Mouse (Mus musculus): ENCODE data around the gene Rnf114. TPM values are rescaled to one million over a fixed set of nuclear protein-coding genes. Genes with fewer than 3 reads are reported as not detected.

Gene Rnf114
- polyA plus RNA-seq, 2 experiments, result 23.9 to 25.8 TPM

DNA sequence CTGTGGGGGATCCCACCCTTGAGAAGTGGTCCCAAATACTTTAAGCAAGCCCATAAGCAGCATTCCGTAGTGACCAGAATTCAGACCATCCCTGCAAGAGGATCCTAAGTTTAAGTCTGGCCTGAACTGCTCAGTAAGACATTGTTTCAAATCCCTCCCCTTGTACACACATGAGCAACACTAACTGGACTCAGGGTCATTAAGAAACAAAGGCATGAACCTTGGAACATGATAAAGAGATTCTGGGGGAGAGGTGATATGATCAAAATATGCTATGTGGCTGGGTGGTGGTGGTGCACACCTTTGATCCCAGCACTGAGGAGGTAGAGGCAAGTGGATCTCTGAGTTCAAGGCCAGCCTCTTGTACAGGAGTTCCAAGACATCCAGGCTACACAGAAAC lies 12.9 kb upstream of the Rnf114 start:
- no peak for ATAC-seq (ENCODE audit: insufficient read depth)
- 89% methylated on average over 1 of the region's 1 CpGs for WGBS (ENCODE audit: insufficient replicate concordance)

DNA sequence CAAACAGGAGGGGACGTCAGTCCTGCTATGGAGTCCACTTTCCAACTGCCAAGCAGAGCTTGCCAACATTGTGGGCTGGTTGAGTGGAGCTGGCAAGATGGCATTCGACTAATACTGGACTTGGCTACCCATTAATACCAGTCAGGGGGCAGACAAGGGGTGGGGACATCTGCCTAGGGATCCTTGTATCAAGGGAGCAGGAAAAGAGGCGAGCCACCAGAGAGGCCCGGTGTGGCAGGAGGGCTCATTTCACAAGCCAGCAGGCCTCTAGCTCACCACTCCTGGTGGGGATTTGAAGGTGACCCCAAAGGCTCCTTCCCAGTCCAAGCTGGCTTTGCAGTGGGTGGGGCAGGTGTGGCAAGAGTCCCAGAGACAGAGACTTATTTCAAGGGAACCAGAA lies 9.8 kb upstream of the Rnf114 start:
- Histone ChIP-seq H3K9me3 (ENCODE audit: control insufficient read depth, low read length) (no peaks in the 10 kb centered on the region), H3K27ac (no peak overlapping the region), H3K4me3 (ENCODE audit: insufficient read depth in 1 of 2, low read depth in 2 of 2, low read length in 2 of 2) (no peak overlapping the region), H3K9ac (replicated peaks) (no peak overlapping the region), H3K4me2 (ENCODE audit: low read depth) (no peak overlapping the region), H3K27me3 (ENCODE audit: control insufficient read depth, insufficient read depth, low read length) (no peaks in the 10 kb centered on the region), H3K4me1 (replicated peaks; ENCODE audit: control insufficient read depth in 2 of 2, insufficient read depth in 2 of 2, low read length in 1 of 2) (no peaks in the 10 kb centered on the region), H3K36me3 (replicated peaks; ENCODE audit: control insufficient read depth, insufficient read depth, low read depth) (peaks cover 21% of the 10 kb centered on the region)
- 85% methylated on average over 4 of the region's 4 CpGs for WGBS (ENCODE audit: insufficient replicate concordance)
- ATAC-seq (ENCODE audit: insufficient read depth) (no peak), DNase-seq (ENCODE audit: low read depth in 3 of 3, low spot score in 3 of 3) (no peak)
- TF ChIP-seq CTCF (IDR thresholded peaks at IDR 0.05; ENCODE audit: low read depth) (no peak), EP300 (IDR thresholded peaks at IDR 0.05; ENCODE audit: low read depth) (no peak)

More for the DNA sequence above, 12.9 kb upstream of the Rnf114 start:
- Histone ChIP-seq H3K4me2 (ENCODE audit: low read depth) (no peak overlapping the region), H3K27me3 (ENCODE audit: control insufficient read depth, insufficient read depth, low read length) (no peaks in the 10 kb centered on the region), H3K9me3 (ENCODE audit: control insufficient read depth, low read length) (no peaks in the 10 kb centered on the region), H3K4me1 (replicated peaks; ENCODE audit: control insufficient read depth in 2 of 2, insufficient read depth in 2 of 2, low read length in 1 of 2) (no peaks in the 10 kb centered on the region), H3K9ac (replicated peaks) (no peak overlapping the region), H3K36me3 (replicated peaks; ENCODE audit: control insufficient read depth, insufficient read depth, low read depth) (peaks cover 15% of the 10 kb centered on the region), H3K4me3 (ENCODE audit: insufficient read depth in 1 of 2, low read depth in 2 of 2, low read length in 2 of 2) (no peak overlapping the region), H3K27ac (no peak overlapping the region)
- TF ChIP-seq CTCF (IDR thresholded peaks at IDR 0.05; ENCODE audit: low read depth) (no peak), EP300 (IDR thresholded peaks at IDR 0.05; ENCODE audit: low read depth) (no peak)
- no peak for DNase-seq (ENCODE audit: low read depth in 3 of 3, low spot score in 3 of 3)

DNA sequence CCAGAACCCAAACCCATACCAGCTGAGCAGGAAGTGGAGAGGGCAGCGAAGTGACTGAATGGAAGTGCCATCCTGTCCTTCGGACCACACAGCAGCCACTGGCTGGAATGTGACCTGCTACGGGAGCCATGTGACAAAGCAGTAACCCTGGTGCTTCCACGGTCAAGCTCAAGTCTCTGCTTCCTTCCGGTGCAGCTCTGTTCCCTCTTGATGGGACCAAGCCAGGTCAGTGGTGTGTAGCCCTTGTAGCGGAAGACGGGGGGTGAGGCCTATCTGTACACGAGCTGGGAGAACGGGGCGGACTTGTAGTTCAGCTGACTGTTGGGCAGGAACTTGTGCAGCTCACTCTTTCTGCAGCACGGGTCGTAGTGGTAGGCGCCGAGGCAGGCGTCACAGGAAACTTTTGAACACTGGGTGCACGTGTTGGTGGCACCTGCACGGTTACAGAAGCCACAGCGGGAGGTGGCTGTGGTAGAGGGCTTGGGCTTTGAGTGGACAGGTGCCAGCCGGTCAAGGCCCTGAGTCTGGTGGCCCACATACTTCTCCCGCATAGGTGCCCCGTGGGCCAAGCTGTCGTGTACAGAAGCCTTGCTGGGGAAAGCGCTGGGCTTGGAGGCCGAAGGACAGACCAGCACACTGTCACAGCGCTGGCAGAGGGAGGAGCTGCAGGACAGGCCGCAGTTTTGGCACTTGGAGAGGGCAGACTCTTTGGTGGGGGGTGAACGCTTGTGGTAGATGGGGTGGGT lies 9.2 kb upstream of the Rnf114 start:
- ATAC-seq (ENCODE audit: insufficient read depth) (no peak), DNase-seq (ENCODE audit: low read depth in 3 of 3, low spot score in 3 of 3) (no peak)
- Histone ChIP-seq H3K27me3 (ENCODE audit: control insufficient read depth, insufficient read depth, low read length) (no peaks in the 10 kb centered on the region), H3K36me3 (replicated peaks; ENCODE audit: control insufficient read depth, insufficient read depth, low read depth) (peaks cover 21% of the 10 kb centered on the region), H3K4me2 (ENCODE audit: low read depth) (no peak overlapping the region), H3K9ac (replicated peaks) (no peak overlapping the region), H3K27ac (no peak overlapping the region), H3K4me1 (replicated peaks; ENCODE audit: control insufficient read depth in 2 of 2, insufficient read depth in 2 of 2, low read length in 1 of 2) (no peaks in the 10 kb centered on the region), H3K4me3 (ENCODE audit: insufficient read depth in 1 of 2, low read depth in 2 of 2, low read length in 2 of 2) (no peak overlapping the region), H3K9me3 (ENCODE audit: control insufficient read depth, low read length) (no peaks in the 10 kb centered on the region)
- WGBS (ENCODE audit: insufficient replicate concordance), result 85% methylated on average over 27 of the region's 27 CpGs
- TF ChIP-seq CTCF (IDR thresholded peaks at IDR 0.05; ENCODE audit: low read depth) (no peak), EP300 (IDR thresholded peaks at IDR 0.05; ENCODE audit: low read depth) (no peak)

DNA sequence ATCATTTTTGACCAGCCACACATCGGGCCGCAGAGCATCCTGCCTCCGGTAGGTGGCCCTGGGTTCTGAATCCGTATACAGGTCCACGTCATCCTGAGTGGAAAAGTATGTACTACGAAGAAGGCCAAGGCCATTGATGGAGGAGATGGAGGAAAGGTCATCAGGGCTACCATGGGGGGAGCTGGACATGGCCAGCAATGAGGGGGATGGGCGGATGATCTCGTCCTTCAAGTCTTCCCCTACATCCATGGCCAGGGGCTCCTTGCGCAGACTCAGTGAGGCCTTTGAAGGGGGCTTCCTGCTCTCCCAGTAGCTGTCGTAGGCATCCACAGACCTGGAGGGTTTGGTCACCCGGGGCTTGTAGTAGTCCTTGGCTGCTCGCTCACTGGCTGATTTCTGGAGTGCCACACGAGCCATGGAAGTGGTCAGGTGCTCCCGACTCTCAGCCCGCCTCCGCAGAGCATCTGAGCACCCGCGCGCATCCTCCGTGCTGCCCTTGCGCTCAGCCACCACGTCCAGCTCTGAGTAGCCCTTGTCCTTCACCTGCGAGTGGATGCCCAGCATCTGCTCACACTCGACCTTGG lies 8.5 kb upstream of the Rnf114 start:
- H3K27me3 ChIP-seq (ENCODE audit: control insufficient read depth, insufficient read depth, low read length), result no peaks in the 10 kb centered on the region
- H3K9ac ChIP-seq (replicated peaks), result no peak overlapping the region
- H3K4me1 ChIP-seq (replicated peaks; ENCODE audit: control insufficient read depth in 2 of 2, insufficient read depth in 2 of 2, low read length in 1 of 2), result no peaks in the 10 kb centered on the region
- H3K27ac ChIP-seq, result no peak overlapping the region
- H3K4me3 ChIP-seq (ENCODE audit: insufficient read depth in 1 of 2, low read depth in 2 of 2, low read length in 2 of 2), result no peak overlapping the region
- TF ChIP-seq CTCF (IDR thresholded peaks at IDR 0.05; ENCODE audit: low read depth) (no peak), EP300 (IDR thresholded peaks at IDR 0.05; ENCODE audit: low read depth) (no peak)
- H3K36me3 ChIP-seq (replicated peaks; ENCODE audit: control insufficient read depth, insufficient read depth, low read depth), result peaks cover 21% of the 10 kb centered on the region
- ATAC-seq (ENCODE audit: insufficient read depth), result no peak
- DNase-seq (ENCODE audit: low read depth in 3 of 3, low spot score in 3 of 3), result no peak
- H3K9me3 ChIP-seq (ENCODE audit: control insufficient read depth, low read length), result no peaks in the 10 kb centered on the region
- no peak overlapping the region for H3K4me2 ChIP-seq (ENCODE audit: low read depth)
- WGBS (ENCODE audit: insufficient replicate concordance), result 84% methylated on average over 24 of the region's 24 CpGs

DNA sequence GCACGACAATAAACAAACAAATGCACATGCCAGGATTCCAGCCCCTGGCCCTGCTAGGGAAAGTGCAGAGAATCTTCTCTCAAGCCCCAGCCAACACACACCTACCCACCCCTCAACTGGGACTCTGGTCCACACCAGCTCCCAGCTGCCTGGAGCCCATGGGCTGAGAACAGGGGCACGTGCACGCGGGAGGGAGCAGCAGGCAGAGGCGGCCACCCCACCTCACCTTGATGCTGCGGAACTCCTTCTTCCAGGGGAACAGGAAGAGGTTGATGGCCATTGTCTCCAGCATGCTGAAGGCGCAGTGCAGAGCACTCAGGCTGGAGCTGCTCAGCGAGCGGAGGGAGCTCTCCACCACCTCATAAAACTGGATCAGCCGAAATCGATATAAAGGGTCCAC lies 7.5 kb upstream of the Rnf114 start:
- ATAC-seq (ENCODE audit: insufficient read depth) (no peak), DNase-seq (ENCODE audit: low read depth in 3 of 3, low spot score in 3 of 3) (no peak)
- Histone ChIP-seq H3K4me3 (ENCODE audit: insufficient read depth in 1 of 2, low read depth in 2 of 2, low read length in 2 of 2) (no peak overlapping the region), H3K27me3 (ENCODE audit: control insufficient read depth, insufficient read depth, low read length) (no peaks in the 10 kb centered on the region), H3K36me3 (replicated peaks; ENCODE audit: control insufficient read depth, insufficient read depth, low read depth) (peaks cover 21% of the 10 kb centered on the region), H3K9me3 (ENCODE audit: control insufficient read depth, low read length) (no peaks in the 10 kb centered on the region), H3K4me1 (replicated peaks; ENCODE audit: control insufficient read depth in 2 of 2, insufficient read depth in 2 of 2, low read length in 1 of 2) (no peaks in the 10 kb centered on the region), H3K9ac (replicated peaks) (no peak overlapping the region), H3K4me2 (ENCODE audit: low read depth) (no peak overlapping the region), H3K27ac (no peak overlapping the region)
- TF ChIP-seq EP300 (IDR thresholded peaks at IDR 0.05; ENCODE audit: low read depth), result no peak
- TF ChIP-seq CTCF (IDR thresholded peaks at IDR 0.05; ENCODE audit: low read depth), result no peak
- 82% methylated on average over 11 of the region's 11 CpGs for WGBS (ENCODE audit: insufficient replicate concordance)
